Mouse (Mus musculus): ENCODE results near the gene Acvr1. TPM values are rescaled to one million over a fixed set of nuclear protein-coding genes. Genes with fewer than 3 reads are reported as not detected.

Acvr1 gene
- polyA plus RNA-seq, 1 experiment from 2014 or later: 2.7 TPM

DNA sequence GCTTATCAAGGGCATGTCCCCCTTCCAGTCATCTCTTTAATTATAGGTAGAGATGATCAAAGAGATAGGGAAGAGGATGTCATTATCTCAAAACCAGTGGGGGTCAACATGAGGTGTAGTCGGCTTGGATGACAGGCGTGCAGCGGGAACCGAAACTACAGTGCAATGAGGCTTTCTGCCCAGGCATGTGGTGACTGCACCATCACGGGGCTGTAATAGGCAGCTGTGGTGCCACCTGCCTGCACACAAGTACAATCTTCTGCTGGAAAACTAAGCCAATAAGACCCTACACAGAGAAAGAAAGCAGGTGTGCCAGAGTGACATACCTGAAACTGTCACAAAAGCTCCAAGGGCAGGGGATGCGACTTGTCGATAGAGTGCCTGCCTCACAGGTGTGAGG, 96.7 kb downstream of the Acvr1 start:
- ATAC-seq (no peak), DNase-seq (no peak)
- peaks cover 4% of the 10 kb centered on the region; the same call in 1 of the 2 replicates for H3K9me3 ChIP-seq (ENCODE audit: low read length)
- H3K4me1 ChIP-seq (ENCODE audit: insufficient read depth): no peaks in the 10 kb centered on the region
- no peak overlapping the region for H3K4me2 ChIP-seq (ENCODE audit: low read depth, low read length)
- H3K4me3 ChIP-seq (ENCODE audit: low read depth, low read length): no peak overlapping the region
- TF ChIP-seq EP300 (IDR thresholded peaks at IDR 0.05; ENCODE audit: low read depth) (no peak), CTCF (IDR thresholded peaks at IDR 0.05; ENCODE audit: low read depth) (no peak)
- H3K9ac ChIP-seq (replicated peaks): no peak overlapping the region
- no peaks in the 10 kb centered on the region for H3K27me3 ChIP-seq (ENCODE audit: insufficient read depth, low read length)
- WGBS (ENCODE audit: insufficient replicate concordance): 83% methylated on average over 7 of the region's 7 CpGs
- no peak overlapping the region for H3K27ac ChIP-seq (ENCODE audit: low read depth)
- H3K36me3 ChIP-seq (replicated peaks; ENCODE audit: insufficient read depth, low read length): peaks cover 28% of the 10 kb centered on the region

DNA sequence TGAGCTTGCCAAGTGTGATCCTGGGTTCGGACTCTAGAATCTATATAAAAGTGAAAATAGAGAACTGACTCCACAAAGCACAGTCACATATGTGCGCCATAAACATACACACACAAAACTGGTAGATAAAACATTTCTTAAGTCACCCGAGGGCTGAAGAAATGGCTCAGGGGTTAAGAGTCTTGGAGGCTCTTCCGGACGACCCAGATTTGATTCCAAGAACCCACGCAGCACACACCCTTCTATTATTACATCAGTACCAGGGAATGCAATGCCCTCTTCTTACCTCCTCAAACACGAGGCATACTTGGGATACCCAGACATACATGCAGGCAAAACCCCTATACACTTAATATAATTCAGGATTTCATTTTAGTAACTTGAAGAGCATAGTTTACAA, 97.1 kb downstream of the Acvr1 start, which contains the start of gene Gm17409:
Gene Gm17409 (plus strand): TSS at position 301 of the 400 bp plus-strand sequence.
- Histone ChIP-seq H3K36me3 (replicated peaks; ENCODE audit: insufficient read depth, low read length) (peaks cover 28% of the 10 kb centered on the region), H3K4me3 (ENCODE audit: low read depth, low read length) (no peak within 1 kb of the TSS), H3K9ac (replicated peaks) (no peak within 1 kb of the TSS), H3K4me2 (ENCODE audit: low read depth, low read length) (no peak within 1 kb of the TSS), H3K4me1 (ENCODE audit: insufficient read depth) (no peaks in the 10 kb centered on the region), H3K9me3 (ENCODE audit: low read length) (peaks cover 4% of the 10 kb centered on the region; the same call in 1 of the 2 replicates), H3K27ac (ENCODE audit: low read depth) (no peak within 1 kb of the TSS), H3K27me3 (ENCODE audit: insufficient read depth, low read length) (no peaks in the 10 kb centered on the region)
- TF ChIP-seq CTCF (IDR thresholded peaks at IDR 0.05; ENCODE audit: low read depth): no peak
- no peak for TF ChIP-seq EP300 (IDR thresholded peaks at IDR 0.05; ENCODE audit: low read depth)
- DNase-seq: no peak
- no peak for ATAC-seq
- WGBS (ENCODE audit: insufficient replicate concordance): 77% methylated on average over 7 of the region's 7 CpGs

DNA sequence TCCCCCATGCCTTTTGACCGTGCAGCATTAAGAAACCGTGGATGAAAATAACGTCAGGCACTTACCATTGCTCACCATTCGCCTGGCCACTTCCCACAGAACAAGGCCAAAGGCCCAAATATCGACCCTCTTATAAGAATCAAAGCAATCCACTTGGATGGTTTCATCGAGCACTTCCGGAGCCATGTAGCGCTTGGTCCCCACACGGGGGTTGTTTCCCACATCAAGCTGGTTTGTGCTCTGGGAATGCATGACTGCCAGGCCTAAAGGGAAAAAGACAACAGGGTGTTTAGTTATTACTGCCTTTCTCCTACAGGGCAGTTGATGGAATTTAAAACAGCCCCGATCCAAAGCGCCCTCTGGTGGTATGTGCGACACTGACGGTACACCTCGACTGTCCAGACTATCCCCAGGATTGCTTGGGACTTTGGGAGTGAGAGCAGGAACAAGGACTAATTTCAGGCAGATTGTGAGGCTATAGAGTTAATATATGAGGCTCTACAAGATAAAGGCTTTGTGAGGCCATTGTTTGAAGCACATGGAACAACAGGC, 108.1 kb downstream of the Acvr1 start:
- Histone ChIP-seq H3K36me3 (replicated peaks; ENCODE audit: insufficient read depth, low read length) (peaks cover 17% of the 10 kb centered on the region), H3K9ac (replicated peaks) (no peak overlapping the region), H3K27ac (ENCODE audit: low read depth) (no peak overlapping the region), H3K9me3 (ENCODE audit: low read length) (no peaks in the 10 kb centered on the region), H3K4me3 (ENCODE audit: low read depth, low read length) (no peak overlapping the region), H3K4me2 (ENCODE audit: low read depth, low read length) (no peak overlapping the region), H3K4me1 (ENCODE audit: insufficient read depth) (no peaks in the 10 kb centered on the region), H3K27me3 (ENCODE audit: insufficient read depth, low read length) (no peaks in the 10 kb centered on the region)
- WGBS (ENCODE audit: insufficient replicate concordance): 77% methylated on average over 14 of the region's 14 CpGs
- DNase-seq (no peak), ATAC-seq (no peak)
- no peak for TF ChIP-seq EP300 (IDR thresholded peaks at IDR 0.05; ENCODE audit: low read depth)
- peak; percentile 46 for TF ChIP-seq CTCF (IDR thresholded peaks at IDR 0.05; ENCODE audit: low read depth)

DNA sequence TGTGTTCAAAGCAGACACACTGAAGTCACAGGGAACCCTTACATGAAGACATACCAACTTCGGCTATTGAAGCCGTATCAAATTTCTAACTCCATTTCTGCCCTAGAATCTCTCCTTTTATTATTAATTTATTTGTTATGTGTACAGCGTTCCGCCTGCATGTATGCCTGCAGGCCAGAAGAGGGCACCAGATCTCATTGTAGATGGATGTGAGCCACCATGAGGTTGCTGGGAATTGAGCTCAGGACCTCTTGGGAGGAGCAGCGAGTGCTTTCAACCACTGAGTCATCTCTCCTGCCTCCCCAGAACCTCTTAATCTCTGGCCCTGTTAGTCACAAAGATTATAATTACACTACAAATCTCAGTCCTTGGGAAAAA, 109.5 kb downstream of the Acvr1 start:
- H3K27ac ChIP-seq (ENCODE audit: low read depth): no peak overlapping the region
- ATAC-seq: no peak
- H3K4me1 ChIP-seq (ENCODE audit: insufficient read depth): no peaks in the 10 kb centered on the region
- 85% methylated on average over 5 of the region's 5 CpGs for WGBS (ENCODE audit: insufficient replicate concordance)
- peaks cover 13% of the 10 kb centered on the region for H3K36me3 ChIP-seq (replicated peaks; ENCODE audit: insufficient read depth, low read length)
- DNase-seq: no peak
- no peaks in the 10 kb centered on the region for H3K27me3 ChIP-seq (ENCODE audit: insufficient read depth, low read length)
- H3K4me2 ChIP-seq (ENCODE audit: low read depth, low read length): no peak overlapping the region
- H3K9me3 ChIP-seq (ENCODE audit: low read length): no peaks in the 10 kb centered on the region
- no peak overlapping the region for H3K9ac ChIP-seq (replicated peaks)
- TF ChIP-seq CTCF (IDR thresholded peaks at IDR 0.05; ENCODE audit: low read depth) (peak; percentile 30), EP300 (IDR thresholded peaks at IDR 0.05; ENCODE audit: low read depth) (no peak)
- no peak overlapping the region for H3K4me3 ChIP-seq (ENCODE audit: low read depth, low read length)

DNA sequence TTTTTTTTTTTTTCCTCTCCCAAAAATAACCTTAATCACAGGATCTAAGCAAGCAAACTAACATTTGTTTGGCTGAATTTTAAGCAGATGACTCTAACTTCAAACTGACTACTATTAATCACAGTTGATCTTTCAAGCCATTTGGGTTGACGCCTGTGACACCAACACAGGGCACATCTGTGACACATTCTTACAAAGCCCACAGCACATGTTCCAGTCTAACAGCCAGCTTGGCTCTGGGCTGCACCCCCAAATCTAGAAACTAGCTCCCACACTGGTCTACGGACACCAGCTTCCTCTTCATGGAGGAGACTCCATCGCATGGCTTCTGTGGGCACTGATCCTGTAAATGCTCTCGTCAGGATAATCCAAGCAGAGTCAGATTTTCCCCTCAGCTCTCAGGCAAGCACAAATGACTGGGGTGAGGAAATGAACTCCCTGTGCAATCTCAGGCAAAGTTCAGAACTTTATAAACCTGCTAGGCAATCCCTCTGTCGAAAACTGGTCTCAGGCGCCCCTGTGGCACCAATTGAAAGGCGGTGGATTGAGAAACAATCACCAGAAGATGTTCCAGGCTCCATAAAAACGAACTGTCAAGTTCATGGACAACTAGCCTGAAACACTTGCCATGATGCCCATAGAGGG, 110.0 kb downstream of the Acvr1 start:
- Histone ChIP-seq H3K4me3 (ENCODE audit: low read depth, low read length) (no peak overlapping the region), H3K27ac (ENCODE audit: low read depth) (no peak overlapping the region), H3K36me3 (replicated peaks; ENCODE audit: insufficient read depth, low read length) (peaks cover 13% of the 10 kb centered on the region), H3K9ac (replicated peaks) (no peak overlapping the region), H3K27me3 (ENCODE audit: insufficient read depth, low read length) (no peaks in the 10 kb centered on the region), H3K4me1 (ENCODE audit: insufficient read depth) (no peaks in the 10 kb centered on the region), H3K9me3 (ENCODE audit: low read length) (no peaks in the 10 kb centered on the region), H3K4me2 (ENCODE audit: low read depth, low read length) (no peak overlapping the region)
- no peak for ATAC-seq
- no peak for TF ChIP-seq CTCF (IDR thresholded peaks at IDR 0.05; ENCODE audit: low read depth)
- TF ChIP-seq EP300 (IDR thresholded peaks at IDR 0.05; ENCODE audit: low read depth): no peak
- WGBS (ENCODE audit: insufficient replicate concordance): 81% methylated on average over 8 of the region's 8 CpGs
- DNase-seq: no peak

DNA sequence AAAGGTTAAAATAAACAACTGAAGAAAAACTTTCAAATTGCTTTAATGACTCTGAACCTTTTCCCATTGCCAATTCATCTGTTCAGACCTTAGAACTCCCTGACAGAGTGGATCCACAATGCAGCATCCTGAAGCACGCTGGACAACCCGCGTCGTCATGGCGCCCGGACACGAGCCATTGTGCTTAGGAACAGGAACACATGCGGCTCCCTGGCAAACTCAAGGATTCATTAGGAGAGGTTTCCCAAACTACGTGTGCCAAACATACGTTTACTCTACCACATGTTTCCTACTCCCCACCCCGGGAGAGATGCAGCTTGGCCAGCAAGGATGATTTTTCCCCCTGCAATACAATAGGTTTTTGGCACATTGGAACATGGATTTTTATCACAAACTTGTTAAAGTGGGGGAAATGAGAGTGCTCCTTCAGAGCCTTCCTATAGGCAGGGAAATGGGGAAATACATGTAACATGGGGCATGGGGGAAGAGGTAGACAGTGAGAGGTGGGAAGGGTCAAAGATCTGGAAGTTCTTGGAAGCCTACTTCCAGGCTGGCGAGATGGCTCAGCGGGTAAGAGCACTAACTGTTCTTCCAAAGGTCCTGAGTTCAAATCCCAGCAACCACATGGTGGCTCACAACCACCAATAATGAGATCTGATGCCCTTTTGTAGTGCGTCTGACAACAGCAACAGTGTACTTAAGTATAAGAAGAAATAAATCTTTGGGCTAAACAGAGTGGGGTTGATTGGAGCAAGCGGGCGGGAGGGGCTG, 112.7 kb downstream of the Acvr1 start:
- Histone ChIP-seq H3K27ac (ENCODE audit: low read depth) (no peak overlapping the region), H3K36me3 (replicated peaks; ENCODE audit: insufficient read depth, low read length) (peaks cover 10% of the 10 kb centered on the region), H3K4me2 (ENCODE audit: low read depth, low read length) (no peak overlapping the region), H3K9me3 (ENCODE audit: low read length) (no peaks in the 10 kb centered on the region), H3K27me3 (ENCODE audit: insufficient read depth, low read length) (no peaks in the 10 kb centered on the region), H3K4me1 (ENCODE audit: insufficient read depth) (no peaks in the 10 kb centered on the region), H3K4me3 (ENCODE audit: low read depth, low read length) (no peak overlapping the region), H3K9ac (replicated peaks) (no peak overlapping the region)
- no peak for DNase-seq
- WGBS (ENCODE audit: insufficient replicate concordance): 84% methylated on average over 16 of the region's 16 CpGs
- ATAC-seq: no peak
- TF ChIP-seq CTCF (IDR thresholded peaks at IDR 0.05; ENCODE audit: low read depth): no peak

Measured in liver, postnatal 0 days (tissue).